Mouse (Mus musculus) olfactory bulb, adult 2 months (tissue): ENCODE measurements around the gene Mcl1.

ENCODE experiments used
- CTCF ChIP-seq: fragments of 200-500 bp; IDR thresholded peaks from 2 replicates; pipeline ENCODE4 v1.5.1; 2012; ENCODE audit warnings: low read depth, mild to moderate bottlenecking, low read length, moderate library complexity; ENCODE audit not compliant: insufficient read depth
- POLR2A ChIP-seq: fragments of 200-500 bp; IDR thresholded peaks from 2 replicates; pipeline ENCODE4 v1.6.1; 2012; ENCODE audit warnings: mild to moderate bottlenecking, low read depth, low read length, moderate library complexity; ENCODE audit not compliant: insufficient read depth

GRCm38 (mm10) chr3:95657711-95658110 is 877 bp upstream of the Mcl1 start:
- no peak for TF ChIP-seq POLR2A
- no peak for TF ChIP-seq CTCF
